Mouse (Mus musculus) MEL (cell line): ENCODE results near the gene Stim1. TPM values are rescaled to one million over a fixed set of nuclear protein-coding genes. Genes with fewer than 3 reads are reported as not detected.
A peak's percentile ranks its signal among the peaks of the same experiment; 100 is the strongest.

Source experiments
- DNase-seq: peaks from one replicate; pipeline ENCODE4 v3.0.0; 2011; ENCODE audit warnings: low read depth, low spot score
- H3K27ac ChIP-seq: 2 replicates; pipeline ENCODE4 v1.5.1; 2012; ENCODE audit warnings: low read depth, mild to moderate bottlenecking, control low read depth, low read length, moderate library complexity; ENCODE audit not compliant: control insufficient read depth
- H3K27me3 ChIP-seq, 2 experiments: fragments of 150-350 bp in 1 of 2; sonication (generic) in 1 of 2; 2 replicates each; pipeline ENCODE4 v1.6.1; 2012; ENCODE audit warnings: low read length in 2 of 2, mild to moderate bottlenecking in 2 of 2, improper control_type of control experiment in 1 of 2, moderate library complexity in 1 of 2; ENCODE audit not compliant: insufficient read depth in 2 of 2, control insufficient read depth in 1 of 2
- H3K36me3 ChIP-seq, 2 experiments: 2 replicates each; pipeline ENCODE4 v1.6.1; 2012 to 2014; ENCODE audit warnings: low read length in 2 of 2, improper control_type of control experiment in 1 of 2, inconsistent platforms in 1 of 2, mild to moderate bottlenecking in 1 of 2; ENCODE audit not compliant: insufficient read depth in 2 of 2, control insufficient read depth in 1 of 2
- H3K4me1 ChIP-seq, 2 experiments: fragments of 150-350 bp in 1 of 2; sonication (generic) in 1 of 2; 2 replicates each; pipeline ENCODE4 v1.6.1; 2012; ENCODE audit warnings: low read length in 2 of 2, improper control_type of control experiment in 1 of 2, mild to moderate bottlenecking in 1 of 2; ENCODE audit not compliant: insufficient read depth in 2 of 2, control insufficient read depth in 1 of 2
- H3K4me3 ChIP-seq, 2 experiments: fragments of 150-350 bp in 1 of 2; sonication (generic) in 1 of 2; 2 replicates each; pipeline ENCODE4 v1.5.1; 2012; ENCODE audit warnings: low read depth in 2 of 2, low read length in 2 of 2, mild to moderate bottlenecking in 2 of 2, moderate library complexity in 2 of 2, control low read depth in 1 of 2, improper control_type of control experiment in 1 of 2; ENCODE audit not compliant: control insufficient read depth in 1 of 2, insufficient read depth in 1 of 2
- H3K79me2 ChIP-seq: 2 replicates; pipeline ENCODE4 v1.6.1; 2012; ENCODE audit warnings: mild to moderate bottlenecking, low read length, moderate library complexity; ENCODE audit not compliant: control insufficient read depth, poor library complexity, insufficient read depth
- H3K9ac ChIP-seq: 2 replicates; pipeline ENCODE4 v1.6.1; 2012; ENCODE audit warnings: low read depth, mild to moderate bottlenecking, control low read depth, low read length, moderate library complexity; ENCODE audit not compliant: control insufficient read depth, poor library complexity, severe bottlenecking
- H3K9me3 ChIP-seq: fragments of 150-350 bp; sonication (generic); replicated peaks from 2 replicates; pipeline ENCODE4 v1.6.1; 2012; ENCODE audit warnings: mild to moderate bottlenecking, low read length, improper control_type of control experiment, moderate library complexity; ENCODE audit not compliant: insufficient read depth
- BHLHE40 ChIP-seq: IDR thresholded peaks from 2 replicates; pipeline ENCODE4 v1.6.1; 2012; ENCODE audit warnings: low read depth, mild to moderate bottlenecking, inconsistent platforms, low read length, improper control_type of control experiment, borderline replicate concordance
- CHD1 ChIP-seq: IDR thresholded peaks from 2 replicates; pipeline ENCODE4 v1.6.1; 2012; ENCODE audit warnings: low read depth, mild to moderate bottlenecking, inconsistent platforms, low read length, improper control_type of control experiment
- CHD2 ChIP-seq: IDR thresholded peaks from 2 replicates; pipeline ENCODE4 v1.6.1; 2011; ENCODE audit warnings: low read length, improper control_type of control experiment
- CTCF ChIP-seq, 3 experiments: IDR thresholded peaks in 2 of 3; conservative IDR thresholded peaks in 1 of 3; 2 replicates each; pipeline ENCODE4 v1.5.1; 2011 to 2012; ENCODE audit warnings: low read length in 3 of 3, low read depth in 2 of 3, mild to moderate bottlenecking in 2 of 3, improper control_type of control experiment in 1 of 3, inconsistent platforms in 1 of 3, mixed read lengths in 1 of 3, moderate library complexity in 1 of 3; ENCODE audit not compliant: control insufficient read depth in 1 of 3, insufficient read depth in 1 of 3, poor library complexity in 1 of 3, severe bottlenecking in 1 of 3
- E2F4 ChIP-seq: IDR thresholded peaks from 2 replicates; pipeline ENCODE4 v1.6.1; 2011; ENCODE audit warnings: low read depth, low read length, improper control_type of control experiment, borderline replicate concordance
- ELF1 ChIP-seq: IDR thresholded peaks from 2 replicates; pipeline ENCODE4 v1.6.1; 2014; ENCODE audit warnings: low read depth, mild to moderate bottlenecking, inconsistent platforms, low read length, improper control_type of control experiment, moderate library complexity
- EP300 ChIP-seq, 2 experiments: IDR thresholded peaks; 2 replicates each; pipeline ENCODE4 v1.6.1; 2011; ENCODE audit warnings: improper control_type of control experiment in 2 of 2, low read length in 2 of 2, low read depth in 1 of 2, mild to moderate bottlenecking in 1 of 2
- ETS1 ChIP-seq: IDR thresholded peaks from 2 replicates; pipeline ENCODE4 v1.6.1; 2012; ENCODE audit warnings: low read depth, mild to moderate bottlenecking, inconsistent platforms, low read length, improper control_type of control experiment, moderate library complexity
- GABPA ChIP-seq: IDR thresholded peaks from 2 replicates; pipeline ENCODE4 v1.6.1; 2012; ENCODE audit warnings: low read depth, mild to moderate bottlenecking, inconsistent platforms, low read length, improper control_type of control experiment, moderate library complexity
- GATA1 ChIP-seq: IDR thresholded peaks from 2 replicates; pipeline ENCODE4 v1.6.1; 2011; ENCODE audit warnings: low read depth, low read length, improper control_type of control experiment
- HCFC1 ChIP-seq: IDR thresholded peaks from 2 replicates; pipeline ENCODE4 v1.6.1; 2012; ENCODE audit warnings: low read depth, mild to moderate bottlenecking, inconsistent platforms, low read length, improper control_type of control experiment, moderate library complexity
- JUND ChIP-seq: IDR thresholded peaks from 2 replicates; pipeline ENCODE4 v1.6.1; 2011; ENCODE audit warnings: low read depth, mild to moderate bottlenecking, improper control_type of control experiment, low read length
- KAT2A ChIP-seq: conservative IDR thresholded peaks from 2 replicates; pipeline ENCODE4 v1.6.1; 2012; ENCODE audit warnings: low read depth, low read length, improper control_type of control experiment, inconsistent platforms
- MAFK ChIP-seq: IDR thresholded peaks from 2 replicates; pipeline ENCODE4 v1.6.1; 2011; ENCODE audit warnings: low read depth, mild to moderate bottlenecking, low read length, improper control_type of control experiment, borderline replicate concordance
- MAZ ChIP-seq: IDR thresholded peaks from 2 replicates; pipeline ENCODE4 v1.6.1; 2012; ENCODE audit warnings: low read depth, mild to moderate bottlenecking, inconsistent platforms, low read length, improper control_type of control experiment
- MYC ChIP-seq: IDR thresholded peaks from 2 replicates; pipeline ENCODE4 v1.6.1; 2011; ENCODE audit warnings: low read depth, mild to moderate bottlenecking, low read length, improper control_type of control experiment, moderate library complexity
- NRF1 ChIP-seq: IDR thresholded peaks from 2 replicates; pipeline ENCODE4 v1.6.1; 2014; ENCODE audit warnings: low read depth, mild to moderate bottlenecking, inconsistent platforms, low read length, improper control_type of control experiment, moderate library complexity; ENCODE audit not compliant: poor library complexity, insufficient read depth, severe bottlenecking
- POLR2A ChIP-seq, 2 experiments: IDR thresholded peaks; 2 replicates each; pipeline ENCODE4 v1.6.1; 2011 to 2012; ENCODE audit warnings: low read length in 2 of 2, mild to moderate bottlenecking in 2 of 2, control low read depth in 1 of 2, improper control_type of control experiment in 1 of 2, low read depth in 1 of 2, moderate library complexity in 1 of 2; ENCODE audit not compliant: control insufficient read depth in 1 of 2, insufficient read depth in 1 of 2, poor library complexity in 1 of 2
- RCOR1 ChIP-seq: IDR thresholded peaks from 2 replicates; pipeline ENCODE4 v1.6.1; 2012; ENCODE audit warnings: low read depth, mild to moderate bottlenecking, inconsistent platforms, low read length, improper control_type of control experiment
- SMC3 ChIP-seq: IDR thresholded peaks from 2 replicates; pipeline ENCODE4 v1.6.1; 2011; ENCODE audit warnings: low read depth, low read length, improper control_type of control experiment
- TAL1 ChIP-seq: IDR thresholded peaks from 2 replicates; pipeline ENCODE4 v1.6.1; 2012; ENCODE audit warnings: mild to moderate bottlenecking, inconsistent platforms, low read length, moderate library complexity, mixed read lengths
- TBP ChIP-seq: IDR thresholded peaks from 2 replicates; pipeline ENCODE4 v1.8.0; 2011; ENCODE audit warnings: low read depth, low read length, improper control_type of control experiment
- TCF12 ChIP-seq: IDR thresholded peaks from 2 replicates; pipeline ENCODE4 v1.6.1; 2014; ENCODE audit warnings: low read depth, mild to moderate bottlenecking, inconsistent platforms, low read length, improper control_type of control experiment, moderate library complexity
- UBTF ChIP-seq: IDR thresholded peaks from 2 replicates; pipeline ENCODE4 v1.6.1; 2012; ENCODE audit warnings: low read depth, mild to moderate bottlenecking, inconsistent platforms, low read length, improper control_type of control experiment, moderate library complexity, borderline replicate concordance; ENCODE audit not compliant: insufficient read depth
- USF1 ChIP-seq: IDR thresholded peaks from 2 replicates; pipeline ENCODE4 v1.6.1; 2014; ENCODE audit warnings: low read depth, mild to moderate bottlenecking, inconsistent platforms, low read length, improper control_type of control experiment, moderate library complexity
- USF2 ChIP-seq, 2 experiments: IDR thresholded peaks; 2 replicates each; pipeline ENCODE4 v1.6.1; 2011 to 2012; ENCODE audit warnings: improper control_type of control experiment in 2 of 2, low read length in 2 of 2, borderline replicate concordance in 1 of 2, inconsistent platforms in 1 of 2, low read depth in 1 of 2, mild to moderate bottlenecking in 1 of 2; ENCODE audit not compliant: insufficient read depth in 1 of 2
- ZMIZ1 ChIP-seq: IDR thresholded peaks from 2 replicates; pipeline ENCODE4 v1.6.1; 2012; ENCODE audit warnings: low read depth, mild to moderate bottlenecking, inconsistent platforms, low read length, improper control_type of control experiment, moderate library complexity
- ZNF384 ChIP-seq: IDR thresholded peaks from 2 replicates; pipeline ENCODE4 v1.6.1; 2012; ENCODE audit warnings: low read depth, mild to moderate bottlenecking, inconsistent platforms, low read length, improper control_type of control experiment
- polyA plus RNA-seq, 2 experiments: library from polyadenylated mRNA; stranded (reverse) in 1 of 2; unstranded in 1 of 2; fragments of >175 nt in 1 of 2; fragments of >200 nt in 1 of 2; gene quantifications; 2 replicates each; pipeline versions ENCODE4 v1.2.1 to v1.2.4; 2012; ENCODE audit warnings: low replicate concordance in 2 of 2, low read depth in 1 of 2; ENCODE audit not compliant: insufficient read length in 2 of 2, insufficient read depth in 1 of 2, missing spikeins in 1 of 2
- total RNA-seq: library from RNA; depleted of rRNA; stranded (reverse); fragments of 300-350 nt; gene quantifications from 2 replicates; pipeline ENCODE4 v1.2.3, GENCODE M21; 2012

Gene Stim1
- total and polyA plus RNA-seq, 3 experiments: 26.1 to 65.0 TPM; not detected in 1

- TF ChIP-seq USF1 (no peak), SMC3 (no peak), ZMIZ1 (0 out of 2 replicates have a peak, but pooled peaks have one; percentile 1), POLR2A (IDR thresholded peaks at IDR 0.05; ENCODE audit: control insufficient read depth in 1 of 2, insufficient read depth in 1 of 2, low read depth in 1 of 2, low read length in 2 of 2, poor library complexity in 1 of 2) (no peak), KAT2A (no peak), MAZ (no peak), MYC (no peak), ETS1 (peak; percentile 45; the same call in 1 of the 2 replicates), RCOR1 (no peak), BHLHE40 (no peak), MAFK (no peak), GABPA (no peak), JUND (no peak), HCFC1 (no peak), UBTF (no peak), ELF1 (no peak), ZNF384 (peak; percentile 87), TBP (no peak), EP300 (IDR thresholded peaks at IDR 0.05; ENCODE audit: low read depth in 1 of 2, low read length in 2 of 2) (peak in 1 of 2 experiments; percentile 12; a peak in 1 of 4 replicates), CTCF (IDR thresholded peaks at IDR 0.05 in 2 of 3, conservative IDR thresholded peaks at IDR 0.05 in 1 of 3; ENCODE audit: control insufficient read depth in 1 of 3, insufficient read depth in 1 of 3, low read depth in 2 of 3, low read length in 3 of 3, poor library complexity in 1 of 3, severe bottlenecking in 1 of 3) (no peak), USF2 (IDR thresholded peaks at IDR 0.05; ENCODE audit: borderline replicate concordance in 1 of 2, insufficient read depth in 1 of 2, low read depth in 1 of 2, low read length in 2 of 2) (no peak), GATA1 (no peak), TAL1 (no peak), TCF12 (no peak), NRF1 (no peak), CHD1 (peak; percentile 91; the same call in 1 of the 2 replicates), CHD2 (no peak), E2F4 (no peak)
- Histone ChIP-seq H3K27me3 (no peaks in the 10 kb centered on the region), H3K27ac (peak overlapping the region; percentile 95), H3K36me3 (peaks cover 0 to 62% of the 10 kb centered on the region in 2 experiments; a peak in 2 of 4 replicates), H3K4me1 (peaks cover 42 to 44% of the 10 kb centered on the region in 2 experiments), H3K9ac (peak overlapping the region; percentile 54), H3K79me2 (peaks cover 16% of the 10 kb centered on the region), H3K4me3 (peak overlapping the region; percentile 6 to 27; a peak in 3 of 4 replicates), H3K9me3 (no peaks in the 10 kb centered on the region)
- peak; percentile 69 for DNase-seq
Observed at GRCm38 (mm10) chr7:102314908-102315307, 47.3 kb downstream of the Stim1 start.
